Mouse (Mus musculus): ENCODE measurements around the gene Fzr1. TPM values are rescaled to one million over a fixed set of nuclear protein-coding genes. Genes with fewer than 3 reads are reported as not detected.

Gene Fzr1
- total RNA-seq (2017): 21.9 and 24.8 TPM in 2 replicates

GRCm38 (mm10) chr10:81377793-81378552, at the start of gene Fzr1:
Fzr1 (minus strand) TSS chr10:81378516.
- ATAC-seq (replicated peaks; ENCODE audit: low read depth, poor library complexity, severe bottlenecking): no peak

GRCm38 (mm10) chr10:81427804-81428506, 49.6 kb upstream of the Fzr1 start:
- ATAC-seq (replicated peaks; ENCODE audit: low read depth, poor library complexity, severe bottlenecking): no peak

- ATAC-seq (replicated peaks; ENCODE audit: low read depth, poor library complexity, severe bottlenecking): no peak
Measured at GRCm38 (mm10) chr10:81427327-81427726, 49.0 kb upstream of the Fzr1 start.

- ATAC-seq (replicated peaks; ENCODE audit: low read depth, poor library complexity, severe bottlenecking): no peak
Measured at GRCm38 (mm10) chr10:81426897-81427296, 48.6 kb upstream of the Fzr1 start.

- no peak for ATAC-seq (replicated peaks; ENCODE audit: low read depth, poor library complexity, severe bottlenecking)
Measured at GRCm38 (mm10) chr10:81426081-81426671, 47.9 kb upstream of the Fzr1 start.

DNA sequence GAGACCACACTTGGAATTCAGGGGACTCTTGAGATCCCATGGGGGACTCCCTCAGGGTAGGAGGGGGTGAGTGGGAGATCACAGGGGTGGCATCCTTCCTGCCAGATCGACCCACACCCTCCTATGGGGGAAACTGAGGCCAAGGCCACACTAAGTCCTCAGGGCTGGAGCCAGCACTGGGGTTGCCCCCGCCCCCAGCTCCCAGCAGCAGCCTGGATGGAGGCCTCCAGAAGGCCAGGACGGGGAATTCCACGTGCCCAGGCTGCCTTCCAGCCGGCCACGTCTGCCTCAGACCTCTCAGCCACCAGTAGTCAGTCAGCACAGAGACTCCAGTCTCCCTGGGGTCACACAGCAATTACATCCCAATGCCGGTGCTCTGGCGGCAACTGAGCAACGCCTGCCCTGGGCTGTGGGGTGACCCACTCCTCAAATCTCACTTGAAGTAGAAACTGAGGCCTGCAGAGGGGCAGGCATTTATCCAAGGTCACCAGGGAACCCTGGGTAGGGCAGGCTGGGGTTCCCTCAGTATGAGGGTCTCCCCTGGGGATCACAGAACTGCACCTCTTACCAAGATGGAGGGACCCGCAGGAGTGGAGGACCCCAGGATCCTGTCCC, 47.0 kb upstream of the Fzr1 start:
- no peak for ATAC-seq (replicated peaks; ENCODE audit: low read depth, poor library complexity, severe bottlenecking)

DNA sequence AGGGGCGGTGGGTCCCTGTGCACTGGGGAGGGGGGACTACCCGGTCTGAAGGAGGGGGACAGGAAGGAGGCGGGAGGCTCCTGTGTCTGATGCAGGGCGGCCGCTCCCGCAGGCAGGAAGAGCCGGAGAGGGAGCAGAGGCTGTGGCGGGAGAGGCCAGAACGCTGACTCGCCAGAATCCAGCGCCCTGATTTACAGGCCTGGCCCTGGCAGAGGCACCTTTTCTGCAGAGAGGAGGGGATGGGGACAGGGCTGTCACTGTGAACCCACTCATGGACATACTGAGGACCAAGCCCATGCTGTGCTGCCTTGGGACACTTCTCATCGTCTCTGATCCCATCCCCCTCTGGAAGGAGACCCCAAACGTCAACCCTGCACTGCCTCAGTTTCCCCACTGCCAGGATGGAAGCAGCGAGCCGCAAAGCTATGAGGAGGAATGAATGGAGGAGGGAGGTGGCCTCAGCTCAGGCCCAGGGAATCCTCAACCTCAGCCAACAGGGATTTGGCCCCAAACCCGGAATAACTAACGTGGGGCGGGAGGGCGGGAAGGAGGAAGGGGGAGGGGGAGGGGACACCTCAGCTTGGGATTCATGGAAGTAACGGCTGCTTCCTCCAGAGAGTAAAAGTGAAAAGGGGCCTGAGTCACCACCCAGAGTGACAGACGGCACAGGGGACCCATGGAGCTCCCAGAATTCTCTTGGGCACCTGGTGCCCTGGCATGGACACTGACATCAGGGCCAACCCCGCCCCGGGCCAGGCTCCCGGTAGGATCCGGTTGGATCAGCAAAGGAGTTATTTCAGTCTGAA, 46.1 kb upstream of the Fzr1 start:
- ATAC-seq (replicated peaks; ENCODE audit: low read depth, poor library complexity, severe bottlenecking): 0 out of 2 replicates have a peak, but pooled peaks have one; percentile 9

DNA sequence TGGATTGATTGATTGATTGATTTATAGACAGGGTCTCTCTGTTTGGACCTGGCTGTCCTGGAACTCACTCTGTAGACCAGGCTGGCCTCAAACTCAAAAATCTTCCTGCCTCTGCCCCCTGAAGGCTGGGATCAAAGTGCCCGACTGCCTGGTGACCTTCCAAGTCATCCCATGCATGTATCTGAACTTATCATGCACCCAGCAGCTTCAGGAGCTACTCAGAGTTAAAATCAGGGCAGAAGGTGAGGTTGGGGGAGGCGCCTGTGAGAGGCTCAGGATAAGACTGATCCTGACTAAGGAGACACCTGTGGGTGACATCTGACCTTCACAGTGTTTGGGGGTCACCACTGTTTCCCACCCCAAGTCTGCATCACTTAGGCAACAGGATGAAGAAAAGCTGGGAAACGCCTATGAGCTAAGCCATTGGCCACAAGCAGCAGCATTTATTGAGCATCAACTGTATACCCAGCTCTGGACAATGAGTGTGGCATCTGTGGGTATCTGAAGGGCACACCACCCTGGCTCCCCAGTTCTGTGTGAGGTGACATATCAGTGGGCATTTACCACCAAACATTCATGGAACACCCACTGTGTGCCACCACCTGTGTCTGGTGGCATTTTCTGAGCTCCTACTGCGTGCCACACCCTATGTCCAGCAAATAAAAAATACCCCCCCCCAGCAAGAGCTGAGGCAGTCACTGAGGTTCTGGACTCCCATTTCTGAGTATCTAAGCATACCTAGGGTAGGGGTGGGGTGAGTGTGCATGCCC, 45.3 kb upstream of the Fzr1 start:
- no peak for ATAC-seq (replicated peaks; ENCODE audit: low read depth, poor library complexity, severe bottlenecking)

DNA sequence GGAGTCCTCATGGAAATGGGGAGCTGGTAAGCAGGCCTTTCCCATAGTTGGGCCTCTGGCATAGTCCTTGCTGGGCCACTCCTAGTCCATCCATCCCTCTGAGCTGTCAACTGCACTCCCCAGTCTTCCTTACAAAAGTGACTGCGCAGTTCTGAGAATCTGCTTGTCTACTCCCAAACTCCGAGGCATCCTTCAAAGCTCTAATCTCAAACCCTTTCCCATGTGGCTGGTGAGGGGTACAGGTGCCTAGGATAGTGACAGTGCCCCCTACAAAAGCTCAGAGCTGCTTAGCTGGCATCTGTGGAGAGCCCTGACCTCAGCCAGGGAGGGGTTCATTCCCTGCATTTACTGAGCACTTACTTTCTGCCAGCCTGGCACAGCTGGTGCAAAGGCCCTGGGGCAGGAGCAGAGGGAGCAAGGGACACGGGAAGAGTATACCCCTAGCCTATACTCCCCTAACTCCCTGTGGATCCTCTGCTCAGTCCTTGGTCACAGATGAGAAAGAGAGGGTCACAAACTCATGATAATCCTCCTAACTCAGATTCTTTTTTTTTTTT, 44.4 kb upstream of the Fzr1 start:
- ATAC-seq (replicated peaks; ENCODE audit: low read depth, poor library complexity, severe bottlenecking): no peak

- ATAC-seq (replicated peaks; ENCODE audit: low read depth, poor library complexity, severe bottlenecking): no peak
Measured at GRCm38 (mm10) chr10:81422191-81422590, 43.9 kb upstream of the Fzr1 start.

GRCm38 (mm10) chr10:81421797-81422100, 43.4 kb upstream of the Fzr1 start:
- ATAC-seq (replicated peaks; ENCODE audit: low read depth, poor library complexity, severe bottlenecking): no peak

GRCm38 (mm10) chr10:81421041-81421796, 42.9 kb upstream of the Fzr1 start:
- no peak for ATAC-seq (replicated peaks; ENCODE audit: low read depth, poor library complexity, severe bottlenecking)

DNA sequence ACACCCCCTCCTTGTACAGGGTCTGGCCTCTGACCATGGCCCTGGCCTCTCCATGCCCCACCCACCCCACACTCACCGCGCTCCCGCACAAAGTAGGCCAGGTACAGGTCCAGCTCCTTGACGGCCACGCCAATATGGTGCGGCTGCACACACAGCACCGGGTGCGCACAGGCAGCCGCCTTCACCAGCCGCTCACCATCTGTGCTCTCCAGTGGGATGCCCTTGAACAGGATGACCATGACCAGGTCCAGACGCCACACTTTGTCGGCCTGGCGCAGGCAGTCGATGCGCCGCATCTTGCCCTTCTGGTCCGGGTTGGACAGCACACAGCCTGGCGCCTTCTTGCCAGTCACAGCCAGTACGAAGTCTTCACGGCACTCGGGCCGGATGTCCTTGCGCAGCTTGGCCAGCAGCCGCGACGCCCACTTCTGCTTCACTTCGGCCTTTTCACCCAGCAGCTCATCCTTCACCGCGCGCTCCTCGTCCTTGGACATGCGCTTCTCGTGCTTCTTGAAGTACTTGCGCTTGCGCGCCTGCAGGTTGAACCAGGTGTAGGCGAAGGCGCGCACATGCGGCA, 42.0 kb upstream of the Fzr1 start:
- no peak for ATAC-seq (replicated peaks; ENCODE audit: low read depth, poor library complexity, severe bottlenecking)

- ATAC-seq (replicated peaks; ENCODE audit: low read depth, poor library complexity, severe bottlenecking): no peak
Measured at GRCm38 (mm10) chr10:81419111-81419928, 41.0 kb upstream of the Fzr1 start.

DNA sequence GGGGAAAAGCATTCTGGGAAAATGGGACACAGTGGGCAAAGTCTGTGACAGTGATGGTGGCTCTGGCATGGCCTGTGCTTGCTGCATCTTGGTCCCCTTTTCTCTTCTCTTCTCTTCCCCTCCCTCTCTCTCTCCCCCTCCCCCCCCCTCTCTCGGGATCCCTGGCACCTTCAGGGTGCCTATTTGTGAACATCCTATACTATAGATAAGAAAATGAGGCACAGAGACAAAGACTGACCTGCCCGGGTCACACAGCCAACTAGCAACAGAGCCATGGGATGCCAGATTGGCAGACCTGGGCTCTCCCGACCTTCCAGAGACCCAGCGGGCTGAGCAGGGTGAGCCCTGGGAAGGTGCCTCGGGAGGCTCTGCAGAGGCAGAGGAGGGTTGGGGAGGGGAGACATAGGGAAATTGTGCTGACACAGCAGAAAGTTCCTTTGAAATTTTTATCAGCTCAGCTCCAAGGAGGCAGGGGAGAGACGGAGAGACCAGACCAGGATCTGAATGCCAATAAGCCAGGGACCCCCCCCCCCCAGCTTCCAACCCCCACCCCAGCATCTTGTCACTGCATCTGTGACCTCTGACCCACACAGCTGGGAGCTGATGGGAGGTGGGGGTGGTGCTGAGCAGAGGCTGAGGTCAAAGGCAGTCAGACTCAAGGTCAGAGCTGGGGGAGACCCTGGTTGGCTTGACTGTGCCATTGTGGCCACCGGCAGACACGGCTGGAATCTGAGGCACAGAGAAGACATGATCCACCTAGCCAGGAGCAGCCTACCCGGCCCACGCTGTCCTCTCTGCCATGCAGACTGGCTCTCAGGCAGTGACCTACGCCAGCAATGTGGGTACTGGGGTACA, 40.1 kb upstream of the Fzr1 start:
- ATAC-seq (replicated peaks; ENCODE audit: low read depth, poor library complexity, severe bottlenecking): no peak

Measured in common myeloid progenitor, adult 5-6 weeks (primary cell).